Mouse (Mus musculus) spleen, postnatal 4 days (tissue): Measurements from ENCODE around the gene Hspb11.

Experiments used
- DNase-seq, 2 experiments: peaks; one replicate each; pipeline ENCODE4 v3.0.0; 2022; ENCODE audit warnings: low spot score in 2 of 2

Hspb11 gene

DNA sequence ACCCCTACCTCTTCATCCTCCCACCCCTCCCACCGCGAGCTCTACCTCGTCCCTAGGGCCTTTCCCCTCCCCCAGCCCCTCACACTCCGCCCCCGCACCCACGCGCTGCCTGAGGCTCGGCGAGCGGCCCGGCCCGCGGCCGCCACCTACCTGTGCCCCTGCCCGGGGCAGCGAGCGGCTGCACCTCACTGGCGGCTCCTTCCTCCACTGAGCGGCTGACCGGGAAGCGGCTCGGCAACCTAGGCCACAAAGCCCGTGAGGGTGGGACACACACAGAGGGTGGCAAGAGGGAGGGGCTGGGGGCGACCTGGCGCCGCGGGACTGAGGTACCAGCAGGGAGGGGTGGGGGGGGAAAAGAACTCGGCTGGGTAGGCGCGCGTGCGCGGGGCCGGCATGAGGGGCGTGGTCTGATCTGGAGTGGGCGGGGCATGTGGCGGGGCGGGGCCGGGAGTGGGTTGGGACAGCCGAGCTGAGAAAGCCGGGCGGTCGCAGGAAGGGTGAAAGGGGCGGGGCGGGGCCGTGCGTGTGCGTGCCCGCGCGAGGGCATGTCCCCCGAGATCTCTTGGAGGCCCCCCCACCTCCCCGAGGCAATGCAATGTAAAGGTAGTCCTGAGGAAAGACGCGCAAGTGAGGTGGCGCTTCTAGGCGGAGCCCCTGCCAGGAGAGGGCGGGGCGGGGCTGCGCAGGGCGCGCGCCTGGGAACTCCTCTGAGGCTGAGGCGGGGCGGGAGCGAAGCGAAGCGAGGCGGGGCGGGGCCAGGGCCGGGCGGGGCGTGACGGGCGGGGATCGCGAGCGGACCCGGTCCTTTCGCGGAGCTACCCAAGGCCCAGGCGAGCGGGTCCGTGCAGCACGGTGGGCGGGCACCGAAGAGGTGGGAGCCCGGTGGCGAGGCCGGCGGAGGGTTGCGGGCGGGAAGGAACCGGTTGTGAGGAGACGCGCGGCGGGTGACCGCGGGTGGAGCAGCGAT, at the start of gene Hspb11, which contains the start of gene Lrrc42:
TSS of gene Hspb11 (plus strand) at position 469 of the 967 bp plus-strand sequence.
TSS of gene Lrrc42 (minus strand) at position 408 of the 967 bp plus-strand sequence.
- DNase-seq, result peak; percentile 93 to 99

DNA sequence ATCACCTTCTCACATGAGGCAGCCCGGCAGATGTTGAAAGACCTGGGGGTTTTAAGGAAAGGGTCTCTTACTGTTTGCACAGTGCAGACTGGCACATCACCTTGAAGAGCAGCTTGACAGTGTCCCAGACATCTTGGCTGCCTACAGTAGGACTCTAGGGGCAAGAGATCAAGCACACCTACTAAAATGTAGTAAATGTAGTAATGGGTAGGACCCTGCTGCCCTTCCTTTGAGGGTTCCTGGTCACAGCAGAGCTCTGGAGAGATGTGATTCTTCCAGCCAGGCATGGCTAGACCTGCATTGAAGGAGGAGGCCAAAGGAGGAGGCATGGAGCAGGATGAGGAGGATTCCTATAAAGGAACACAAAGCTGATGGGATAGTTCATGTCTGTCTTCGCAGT, 46.4 kb upstream of the Hspb11 start:
- no peak for DNase-seq

DNA sequence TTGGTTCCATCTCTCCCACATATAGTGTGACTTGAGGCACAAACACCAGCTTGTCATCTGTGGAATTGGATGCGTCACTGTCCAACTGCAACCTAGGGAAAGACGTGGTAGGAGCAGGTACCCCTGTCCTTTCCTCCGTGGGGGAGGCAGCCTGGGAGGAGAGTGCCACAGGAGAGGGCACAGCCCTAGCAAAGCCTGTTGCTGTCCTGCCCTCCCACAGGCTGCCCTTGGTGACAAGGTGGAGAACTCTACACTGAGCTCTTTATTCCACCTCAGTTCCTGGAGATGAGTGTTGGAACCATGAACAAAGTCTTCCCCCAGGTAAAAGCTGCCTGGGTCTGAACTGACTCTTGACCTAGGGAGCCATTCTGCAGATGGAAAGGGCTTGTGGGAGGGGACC, 44.5 kb upstream of the Hspb11 start, which contains the start of gene Ldlrad1:
TSS of gene Ldlrad1 (plus strand) at position 301 of the 400 bp plus-strand sequence.
- no peak for DNase-seq

DNA sequence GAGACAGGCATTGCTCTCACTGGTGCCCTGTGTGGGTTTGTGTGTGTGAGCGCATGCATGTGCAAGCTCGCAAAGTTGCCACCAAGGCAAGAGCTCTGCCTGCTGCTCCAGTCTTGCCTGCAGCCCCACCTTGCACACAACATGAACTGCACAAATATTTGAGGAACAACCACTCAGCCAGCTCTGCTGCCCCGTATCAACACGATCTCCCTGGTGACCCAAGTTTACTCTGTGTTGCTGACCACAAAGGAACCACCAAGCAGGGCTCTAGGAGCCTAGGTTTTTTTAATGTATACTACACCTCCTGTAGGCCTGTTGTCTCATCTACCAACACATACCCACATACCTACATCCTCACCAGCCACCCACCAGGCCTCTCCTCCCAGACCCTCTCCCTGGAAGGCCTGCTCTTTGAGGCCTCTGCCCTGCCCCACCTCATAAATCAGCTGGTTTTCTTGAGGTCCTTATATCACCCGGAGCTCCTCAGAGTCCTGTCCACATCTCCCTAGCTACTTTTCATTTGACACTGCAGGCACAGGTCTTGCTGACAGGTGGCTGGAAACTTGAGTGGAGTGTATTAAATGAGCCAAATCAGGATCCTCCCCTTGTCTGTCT, 42.8 kb upstream of the Hspb11 start:
- no peak for DNase-seq

DNA sequence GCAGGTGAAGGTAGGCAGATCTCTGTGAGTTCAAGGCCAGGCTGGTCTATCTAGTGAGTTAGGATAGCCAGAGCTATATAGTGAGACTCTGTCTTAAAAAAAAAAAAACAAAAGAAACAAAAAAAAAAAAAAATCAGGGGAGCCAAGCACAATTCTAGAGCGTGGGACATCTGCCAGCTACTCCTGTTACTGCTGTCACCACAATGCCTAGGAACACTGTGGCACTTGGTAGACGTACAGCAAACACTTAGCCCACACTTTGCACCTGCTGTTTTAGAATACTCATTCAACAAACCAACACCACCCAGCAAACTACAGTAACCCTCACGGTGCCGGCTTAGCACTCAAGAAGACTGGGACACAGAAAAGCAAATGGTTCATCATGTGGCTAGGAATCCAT, 41.9 kb upstream of the Hspb11 start:
- no peak for DNase-seq

DNA sequence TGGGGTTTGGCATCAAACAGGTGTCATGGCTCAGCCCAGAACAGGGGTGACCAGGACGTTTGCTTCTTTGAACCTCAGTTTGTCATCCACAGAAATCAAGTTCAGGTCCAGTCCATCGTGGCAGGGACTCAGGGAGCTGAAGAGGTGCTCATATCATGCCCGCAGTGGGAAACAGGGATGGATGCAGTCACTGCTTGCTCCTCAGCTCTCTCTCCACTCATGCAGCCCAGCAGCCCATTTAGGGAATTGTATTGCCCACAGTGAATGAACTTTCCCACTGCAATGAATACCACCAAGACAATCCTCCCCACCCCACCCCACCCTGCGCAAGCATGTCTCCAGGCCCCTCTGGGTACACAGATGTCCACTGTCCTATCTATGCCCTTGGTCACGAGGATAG, 41.5 kb upstream of the Hspb11 start:
- DNase-seq, result no peak

DNA sequence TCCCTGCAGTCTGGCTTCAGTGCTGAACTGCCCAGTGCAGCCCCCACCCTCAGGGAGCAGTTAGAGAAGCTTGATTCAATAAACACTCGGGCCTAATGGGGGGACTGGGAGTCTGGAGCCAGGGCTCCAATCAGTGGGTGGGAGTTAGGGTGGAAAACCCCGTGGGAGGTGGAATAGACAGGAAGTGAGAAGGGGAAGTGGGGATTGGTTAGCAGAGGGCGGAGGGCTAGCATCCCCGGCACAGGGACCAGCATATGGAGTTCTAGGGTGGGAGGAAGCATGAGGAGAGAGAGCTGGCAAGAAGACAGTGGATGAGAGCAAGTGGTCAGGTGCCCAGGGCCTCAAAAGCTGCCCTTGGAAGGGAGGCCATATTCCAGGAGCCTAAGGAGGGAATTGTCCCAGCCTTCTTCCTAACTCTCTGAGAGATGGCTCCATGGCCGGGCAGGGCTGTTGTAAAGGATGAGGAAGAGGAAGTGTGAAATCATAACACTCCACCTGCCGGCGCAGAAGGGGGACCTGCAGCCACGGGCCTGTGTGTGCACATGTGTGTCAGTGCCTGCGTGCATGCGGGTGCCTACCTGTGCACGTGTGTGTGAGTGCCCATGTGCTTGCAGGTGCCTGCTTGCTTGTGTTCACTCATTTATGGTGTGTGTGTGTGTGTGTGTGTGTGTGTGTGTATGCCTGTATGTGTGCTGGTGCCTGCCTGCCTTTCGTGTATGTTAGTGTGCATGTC, 39.9 kb upstream of the Hspb11 start:
- DNase-seq, result no peak

DNA sequence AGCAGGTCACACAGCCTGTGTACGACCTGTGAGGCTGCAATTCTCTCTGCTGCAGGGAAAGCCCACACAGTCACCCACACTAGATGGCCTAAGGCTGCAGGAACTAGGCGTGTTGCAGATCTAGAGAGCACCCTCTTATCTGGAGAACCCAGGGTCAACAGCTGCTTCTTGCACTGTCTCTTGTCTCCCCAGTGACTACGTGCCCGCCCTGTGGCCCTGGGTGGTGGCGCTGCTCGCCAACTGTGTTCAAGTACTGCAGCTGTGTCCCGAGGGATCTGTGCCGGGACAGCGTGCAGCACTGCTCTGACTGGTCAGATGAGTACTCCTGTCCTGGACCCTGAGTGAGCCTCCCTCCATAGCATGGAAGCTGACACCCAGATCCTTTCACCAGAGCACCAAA, 35.8 kb upstream of the Hspb11 start:
- peak; percentile 76 to 86 for DNase-seq

DNA sequence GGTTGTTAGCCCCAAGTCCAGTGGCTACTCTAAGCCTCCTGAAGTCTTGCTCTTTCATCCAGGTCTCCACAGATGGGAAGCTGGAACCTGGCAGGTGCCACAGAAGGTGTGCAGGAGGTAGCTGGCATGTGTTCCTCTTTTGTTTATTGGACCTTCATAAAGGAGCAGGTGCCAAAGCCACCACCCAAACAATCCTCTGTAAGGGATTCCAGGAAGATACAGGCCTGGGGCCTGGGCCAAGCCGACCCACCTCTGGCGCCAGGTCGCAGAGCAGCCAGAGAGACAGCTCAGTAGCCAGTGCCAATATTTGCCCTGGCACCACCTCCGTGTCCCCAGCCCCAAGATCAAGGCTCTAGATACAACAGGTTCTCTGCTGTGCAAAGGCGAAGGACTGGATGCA, 31.9 kb upstream of the Hspb11 start:
- DNase-seq, result no peak

DNA sequence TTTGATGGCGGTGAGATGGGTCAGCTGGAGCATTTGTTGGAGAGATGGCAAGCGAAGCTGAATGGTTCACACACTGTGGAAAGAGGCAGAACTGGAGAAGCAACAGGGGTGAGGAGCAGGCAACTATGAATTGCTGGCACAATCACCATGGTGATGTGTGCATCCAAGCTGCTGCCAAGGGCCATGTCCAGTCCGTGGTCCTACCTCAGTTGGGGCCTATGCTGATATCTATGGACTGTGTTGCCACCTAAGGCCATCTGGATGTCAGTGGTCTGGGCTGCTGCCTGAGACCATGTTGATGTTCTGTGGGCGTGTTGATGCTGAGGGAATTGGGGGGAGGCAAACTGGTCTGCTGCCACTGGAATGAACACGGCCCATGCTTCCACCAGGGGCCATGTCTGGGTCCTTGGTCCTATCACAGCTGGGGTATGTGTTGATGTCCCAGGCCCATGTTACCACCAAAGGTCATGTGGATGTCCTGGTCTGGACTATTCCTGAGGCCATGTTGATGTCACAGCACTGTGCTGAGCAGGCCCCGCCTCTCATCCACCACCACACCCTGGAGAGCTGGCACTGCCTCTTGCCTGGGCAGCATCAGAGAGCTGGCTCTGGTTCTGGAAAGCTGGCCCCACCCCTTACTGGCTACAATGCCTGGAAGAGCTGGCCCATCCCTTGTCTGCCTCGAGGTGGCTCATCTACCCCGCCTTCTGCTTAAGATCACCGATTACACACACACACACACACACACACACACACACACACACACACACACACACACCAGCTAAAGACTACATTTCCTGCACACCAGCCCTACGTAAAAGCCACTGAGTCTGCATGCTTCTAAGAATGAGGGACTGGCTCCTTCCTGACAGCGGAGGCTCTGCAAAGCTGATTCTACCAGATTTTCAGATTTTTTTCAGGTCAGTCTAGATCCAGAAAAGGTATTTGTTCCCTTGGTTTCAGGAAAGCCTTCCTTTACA, 29.9 kb upstream of the Hspb11 start:
- peak in 1 of 2 experiments; percentile 28 for DNase-seq

DNA sequence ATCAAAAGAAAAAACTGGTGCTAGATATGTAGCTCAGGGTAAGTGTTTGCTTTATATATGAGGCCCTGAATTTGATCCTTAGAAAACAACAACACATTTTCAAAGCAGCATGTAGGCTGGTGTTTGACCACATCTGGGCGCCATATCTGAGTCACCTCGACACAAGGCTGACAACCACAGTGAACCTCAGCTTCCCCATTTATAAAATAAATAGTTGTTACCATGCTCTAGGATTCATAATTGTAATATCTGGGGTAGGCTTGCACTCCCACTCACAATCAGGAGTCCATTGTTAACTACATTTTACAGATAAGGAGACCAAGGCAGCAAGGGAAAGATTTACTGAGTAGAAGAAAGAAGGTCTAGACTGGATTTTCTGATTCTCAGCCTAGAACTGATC, 27.1 kb upstream of the Hspb11 start:
- no peak for DNase-seq

DNA sequence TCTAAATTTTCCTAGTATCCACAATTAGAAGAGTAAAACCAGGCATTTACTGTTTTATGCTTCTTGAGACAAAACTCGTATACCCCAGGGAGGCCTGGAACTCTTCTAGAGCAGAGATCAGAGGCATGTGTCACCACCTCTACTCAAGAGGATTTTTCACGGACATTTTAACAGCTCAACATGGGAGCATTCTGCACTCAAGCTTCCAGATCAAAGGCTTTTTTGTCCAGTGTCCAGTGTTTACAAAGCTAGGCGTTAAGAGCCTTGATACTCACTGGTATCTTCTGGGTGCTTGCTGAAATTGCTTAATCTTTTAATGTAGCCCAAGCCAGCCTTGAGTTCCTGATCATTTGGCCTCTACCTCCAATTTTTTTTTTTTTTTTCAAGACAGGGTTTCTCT, 21.2 kb upstream of the Hspb11 start:
- DNase-seq, result no peak

DNA sequence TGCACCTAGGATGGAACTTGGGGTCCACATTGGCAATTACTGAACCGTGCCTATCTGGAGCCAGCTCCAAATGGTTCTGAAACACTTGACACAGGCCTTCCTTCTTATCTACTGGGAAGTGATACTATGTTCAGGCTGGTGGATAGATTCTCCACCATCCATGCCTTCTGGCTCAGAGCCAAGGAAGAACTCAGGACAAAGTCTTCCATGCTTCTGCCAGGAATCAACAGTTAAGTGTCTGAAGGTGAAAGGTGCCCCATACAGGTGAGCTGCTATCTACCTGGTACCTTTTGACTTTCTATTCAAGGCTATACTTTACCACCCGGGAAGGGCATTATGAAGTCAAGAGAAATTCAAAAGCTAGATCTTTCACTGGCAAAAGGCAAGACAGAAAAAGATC, 15.1 kb upstream of the Hspb11 start:
- DNase-seq, result no peak

DNA sequence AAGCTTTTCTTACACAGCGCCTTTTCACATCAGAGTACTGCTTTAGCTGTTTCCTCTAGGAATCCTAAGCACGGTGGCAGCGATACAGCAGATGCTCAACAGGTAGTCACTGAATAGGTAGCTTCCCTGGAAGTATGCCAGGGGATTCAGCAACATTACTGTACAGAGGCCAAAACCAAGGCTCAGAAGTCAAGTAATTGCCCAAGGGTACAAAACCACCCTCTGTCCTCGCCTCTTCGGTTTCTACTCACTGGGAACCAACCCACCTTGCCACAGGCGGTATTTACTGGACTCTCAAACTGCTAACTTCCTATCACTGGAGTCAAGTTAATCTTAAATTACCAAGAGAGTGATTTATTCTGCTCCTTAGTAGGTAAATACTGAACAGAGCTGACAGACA, 13.2 kb upstream of the Hspb11 start:
- no peak for DNase-seq

DNA sequence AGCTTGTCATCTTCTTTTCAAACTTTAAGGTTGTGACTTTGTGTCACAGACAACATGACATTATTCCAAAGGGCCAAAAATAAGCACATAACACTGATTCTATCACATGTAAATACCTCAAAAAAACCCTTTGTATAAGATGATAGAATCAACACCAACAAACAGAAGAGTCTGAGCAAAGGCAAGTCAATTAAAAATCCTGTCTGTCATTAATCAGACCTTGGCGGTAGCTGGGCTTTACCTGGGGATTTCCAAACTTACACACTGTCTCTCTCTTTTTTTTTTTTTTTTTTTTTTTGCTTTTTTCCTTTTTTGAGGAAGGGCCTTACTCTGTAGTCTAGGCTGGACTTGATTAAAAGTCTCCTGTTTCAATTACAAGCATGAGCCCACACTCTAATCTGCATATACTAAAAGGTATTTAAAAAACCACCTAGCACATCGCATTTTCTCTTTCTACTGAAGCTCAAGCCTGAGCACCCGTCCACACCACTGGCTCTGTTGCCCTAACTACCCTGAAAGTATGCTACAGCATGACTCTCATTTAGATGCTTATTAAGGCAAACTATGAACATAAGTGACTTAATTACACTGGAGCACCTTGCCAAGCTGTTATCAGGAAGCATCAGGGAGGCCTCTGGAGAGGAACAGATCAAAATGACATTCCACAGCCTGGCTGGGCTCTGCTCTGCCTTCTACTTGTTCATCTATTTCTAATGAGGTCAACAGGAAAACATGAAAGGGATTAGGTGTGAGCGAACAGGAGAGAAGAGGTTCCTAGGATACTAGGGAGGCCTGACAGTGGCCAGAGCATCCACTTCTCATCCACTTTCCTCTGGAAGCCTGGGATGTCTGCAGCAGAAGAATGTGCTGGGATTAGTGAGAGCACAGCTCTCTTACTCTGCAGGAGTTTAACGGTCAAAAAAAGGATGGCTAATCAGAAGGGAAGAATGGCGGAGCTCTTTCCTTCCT, 9.7 kb upstream of the Hspb11 start:
- no peak for DNase-seq

DNA sequence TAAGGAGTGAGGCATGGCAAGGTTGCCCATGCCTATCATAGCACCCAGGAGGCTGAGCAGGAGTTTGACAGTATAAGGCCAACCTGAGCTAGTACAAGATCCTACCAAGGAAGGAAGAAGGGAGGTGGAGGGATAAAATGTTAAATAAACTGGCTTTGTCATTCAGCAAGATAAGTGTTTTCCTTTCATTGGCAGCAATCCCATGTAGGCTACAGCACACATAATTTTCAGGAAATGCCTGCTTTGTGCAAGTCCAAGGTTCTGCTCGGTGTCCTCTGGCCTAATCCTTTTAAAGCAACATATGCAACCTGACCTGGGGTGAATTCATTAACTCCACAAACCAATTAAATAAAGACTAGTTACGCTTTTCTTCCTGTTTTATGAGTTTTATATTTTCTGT, 8.0 kb upstream of the Hspb11 start:
- no peak for DNase-seq

DNA sequence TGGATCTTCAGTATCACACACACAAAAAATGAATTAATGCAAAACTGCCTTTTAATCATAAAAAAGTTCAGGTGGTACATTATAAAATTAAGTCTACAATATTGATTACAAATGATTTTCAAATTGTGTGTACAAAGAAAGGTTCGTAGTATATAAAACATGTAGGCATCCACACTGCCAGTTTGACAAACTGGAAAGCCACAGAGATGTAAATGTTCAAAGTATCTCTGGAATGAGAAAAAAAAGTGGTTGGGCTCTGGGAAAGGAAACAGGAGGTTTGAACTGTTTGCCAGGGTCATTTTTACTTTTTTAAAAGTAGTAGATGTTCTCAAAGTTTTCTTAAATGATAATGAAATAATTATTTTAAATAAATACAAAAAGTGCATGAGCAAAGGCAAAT, 7.4 kb upstream of the Hspb11 start:
- DNase-seq, result no peak

DNA sequence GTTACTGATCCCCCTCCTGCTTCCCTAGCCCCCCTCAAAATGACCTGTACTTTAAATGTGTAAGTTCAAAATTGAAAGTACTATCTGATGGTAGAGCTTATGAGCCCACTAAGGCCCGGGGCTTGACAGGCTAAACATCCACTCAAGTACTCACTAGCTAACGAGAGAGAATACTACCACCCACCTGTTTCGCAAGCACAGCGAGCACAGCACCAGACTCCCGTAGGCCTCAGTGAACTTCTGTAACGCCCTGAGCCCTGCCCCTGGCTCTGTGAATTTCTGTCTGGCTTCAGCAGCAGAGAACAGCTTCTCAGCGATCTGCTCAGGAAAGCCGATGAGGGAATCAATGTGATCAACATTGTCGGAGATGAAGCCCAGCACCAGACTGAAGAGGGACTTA, 6.3 kb upstream of the Hspb11 start:
- DNase-seq, result no peak

DNA sequence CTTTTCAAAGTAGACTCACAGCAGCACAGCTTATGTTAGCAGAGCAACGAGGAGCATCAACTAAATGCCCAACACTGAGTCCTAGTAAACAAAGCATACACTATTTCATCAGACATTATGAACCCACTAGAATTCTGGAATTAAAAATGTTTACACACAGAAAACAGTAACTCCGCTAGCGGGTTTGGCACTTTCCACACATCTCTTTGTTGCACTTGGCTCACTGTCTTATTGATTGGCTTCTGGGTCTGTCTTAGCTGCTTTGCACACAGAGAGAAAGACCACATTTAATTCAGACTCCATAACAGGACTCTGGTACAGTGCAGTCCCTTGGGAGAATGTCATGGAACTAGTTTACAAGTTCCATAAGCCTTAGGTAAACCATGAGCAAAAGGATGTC, 5.3 kb upstream of the Hspb11 start:
- no peak for DNase-seq

DNA sequence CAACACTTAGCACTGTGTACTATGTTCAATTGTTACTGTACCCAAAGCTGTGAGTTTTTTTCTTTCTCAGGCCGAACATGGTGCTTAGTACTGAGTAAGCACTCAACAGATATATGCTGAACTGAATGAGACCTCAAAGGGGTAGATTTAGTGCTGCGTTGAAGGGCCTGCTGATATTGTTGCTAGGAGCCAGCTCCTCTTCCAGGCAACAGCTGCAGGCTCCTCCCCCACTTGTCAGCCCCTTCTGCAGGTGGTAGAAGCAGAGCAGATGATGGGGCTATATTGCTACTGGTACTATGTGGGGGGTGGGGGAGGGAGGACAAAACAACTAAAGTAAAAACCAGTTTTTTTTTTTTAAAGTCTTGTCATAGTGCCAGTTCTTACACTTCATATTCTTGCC, 3.9 kb upstream of the Hspb11 start:
- no peak for DNase-seq
